Mouse (Mus musculus) granulocyte monocyte progenitor cell, adult 5-6 weeks (primary cell): ENCODE results near the gene Ephb3. TPM values are rescaled to one million over a fixed set of nuclear protein-coding genes. Genes with fewer than 3 reads are reported as not detected.

ENCODE experiments used
- ATAC-seq: replicated peaks from 2 replicates; pipeline ENCODE4 v1.8.0; 2016; ENCODE audit warnings: mild to moderate bottlenecking, moderate TSS enrichment, inconsistent platforms; ENCODE audit not compliant: poor library complexity, severe bottlenecking
- total RNA-seq, 2 experiments: library from RNA; stranded (forward) in 1 of 2; stranded (reverse) in 1 of 2; fragments of 200-712, 200-1000 nt in 1 of 2; fragments of >200 nt in 1 of 2; fragmentation: Nextera tagmentation in 1 of 2; gene quantifications; 2 replicates each; pipeline ENCODE4 v1.2.3; 2014 to 2017

Gene Ephb3
- total RNA-seq, 2 experiments from 2014 or later: not detected

DNA sequence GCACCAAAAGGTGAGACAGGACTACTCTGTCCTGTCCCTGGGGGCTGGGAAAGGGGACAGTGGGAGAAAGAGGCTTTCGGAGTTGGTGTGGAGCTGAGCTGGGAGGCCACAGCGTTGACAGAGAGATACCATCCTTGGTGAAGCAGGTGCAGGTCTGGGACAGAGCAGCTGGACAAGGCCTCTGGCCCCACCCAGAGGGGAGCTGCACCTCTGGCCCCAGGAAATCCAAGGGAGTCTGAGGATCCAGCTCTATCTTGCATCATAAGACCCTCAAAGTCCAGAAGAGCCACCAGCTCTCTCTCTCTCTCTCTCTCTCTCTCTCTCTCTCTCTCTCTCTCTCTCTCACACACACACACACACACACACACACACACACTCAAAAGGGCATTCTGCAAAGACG, 40.2 kb downstream of the Ephb3 start:
- ATAC-seq: no peak

GRCm38 (mm10) chr16:21245387-21245786, 40.8 kb downstream of the Ephb3 start:
- ATAC-seq: no peak

GRCm38 (mm10) chr16:21245931-21246390, 41.4 kb downstream of the Ephb3 start:
- peak; percentile 83 for ATAC-seq

- ATAC-seq: no peak
Observed at GRCm38 (mm10) chr16:21246391-21247036, 42.0 kb downstream of the Ephb3 start.

DNA sequence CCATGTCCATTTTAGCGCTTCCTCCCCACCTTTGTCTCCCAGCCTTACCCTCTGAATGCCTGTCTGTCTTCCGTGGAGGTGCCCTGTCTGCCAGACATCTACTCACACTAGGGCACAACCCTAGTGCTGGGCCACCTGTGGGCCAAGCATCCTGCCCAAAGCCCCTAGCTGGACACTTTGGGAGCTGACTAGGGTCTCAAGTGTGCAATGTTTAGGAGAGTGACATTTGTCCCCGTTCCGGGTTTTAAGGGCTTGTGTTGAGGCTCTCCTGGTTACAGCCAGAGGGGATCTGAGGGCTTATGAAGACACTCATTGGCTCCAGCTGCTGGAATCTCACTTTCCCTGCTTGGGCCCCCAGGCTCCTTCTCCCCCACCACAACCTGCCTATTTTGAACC, 42.5 kb downstream of the Ephb3 start:
- ATAC-seq: no peak

- ATAC-seq: no peak
Observed at GRCm38 (mm10) chr16:21247871-21248712, 43.5 kb downstream of the Ephb3 start.

- peak; percentile 26; the same call in 1 of the 2 replicates for ATAC-seq
Observed at GRCm38 (mm10) chr16:21248713-21249531, 44.4 kb downstream of the Ephb3 start.

DNA sequence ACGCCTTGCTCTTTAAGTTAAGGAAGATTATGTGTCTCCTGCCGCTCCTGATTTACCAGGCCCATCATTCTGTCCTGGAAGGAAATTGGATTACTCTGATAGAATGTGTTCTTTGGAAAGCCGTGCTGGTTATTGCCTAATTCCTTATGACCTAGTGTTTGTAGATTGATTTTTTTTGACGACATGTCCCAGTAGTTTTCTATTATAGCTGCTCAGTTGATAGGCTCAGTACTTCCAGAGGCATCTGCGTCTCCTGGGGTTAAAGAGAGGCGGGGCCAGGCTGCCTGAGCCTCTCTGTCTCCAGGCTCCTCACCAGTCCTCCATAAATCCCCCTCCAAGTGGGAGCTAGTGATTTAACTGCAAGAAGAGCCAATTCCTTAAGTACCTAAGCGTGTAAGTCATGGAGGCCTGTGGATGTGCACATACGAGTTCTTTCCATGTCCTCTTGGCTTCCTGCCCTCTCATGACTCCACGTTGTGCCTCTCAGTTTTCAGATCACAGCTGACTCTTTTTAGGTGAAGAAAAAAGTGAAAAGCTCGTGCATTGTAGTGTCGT, 47.9 kb downstream of the Ephb3 start:
- ATAC-seq: no peak

DNA sequence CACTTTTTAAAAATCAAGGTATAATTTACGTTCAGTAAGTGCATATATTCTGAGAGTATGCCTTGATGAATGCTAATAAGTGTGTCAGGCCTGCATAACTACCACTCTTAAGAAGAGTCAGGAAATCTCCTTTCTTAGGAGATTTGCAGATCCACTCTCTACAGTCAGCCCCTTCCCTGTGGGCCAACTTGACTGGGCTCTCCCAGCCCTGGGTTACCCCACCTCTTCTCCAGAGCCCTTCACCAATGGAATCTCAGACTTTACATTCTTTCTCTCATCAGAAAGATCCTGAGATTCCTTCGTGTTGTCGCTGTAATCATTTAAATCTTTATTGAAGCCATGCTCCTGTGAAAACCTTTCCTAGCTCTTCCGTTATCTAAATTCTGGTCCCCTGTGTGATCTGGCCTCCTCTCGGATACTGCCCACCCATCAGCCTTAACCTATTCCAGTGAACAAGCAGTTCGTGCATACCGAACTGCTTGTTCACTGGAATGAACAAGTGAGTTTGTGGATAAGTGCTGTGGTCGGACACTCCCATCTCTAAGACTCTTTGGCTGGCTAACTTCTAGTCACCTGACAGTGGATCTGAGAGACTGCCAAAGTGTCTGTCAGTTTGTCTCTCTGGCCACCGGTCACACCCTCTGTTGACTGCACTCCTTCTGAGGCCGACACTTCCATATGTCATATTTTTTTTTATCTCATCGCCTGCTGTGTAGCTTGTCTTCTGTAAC, 51.2 kb downstream of the Ephb3 start:
- no peak for ATAC-seq

- ATAC-seq: no peak
Observed at GRCm38 (mm10) chr16:21256514-21257305, 52.2 kb downstream of the Ephb3 start.

DNA sequence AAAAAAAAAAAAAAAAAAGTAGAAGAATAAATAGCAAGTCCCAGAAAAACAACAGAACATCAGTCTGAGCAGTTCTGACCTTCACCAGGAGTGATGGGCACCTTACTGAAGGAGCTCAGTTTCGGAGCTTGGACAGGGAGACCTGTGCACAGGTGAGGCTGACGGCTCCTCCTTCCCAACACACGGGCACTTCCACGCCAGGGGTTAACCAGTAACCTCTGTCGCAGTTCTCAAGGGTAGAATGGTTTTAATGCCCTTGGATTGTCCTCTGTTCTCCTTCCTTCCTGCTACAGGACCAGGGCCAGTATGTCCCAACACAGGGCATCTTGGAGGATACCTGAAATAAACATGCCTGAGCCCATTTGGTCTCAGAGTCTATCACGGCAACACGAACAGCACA, 60.9 kb downstream of the Ephb3 start:
- no peak for ATAC-seq

GRCm38 (mm10) chr16:21269775-21270174, 65.2 kb downstream of the Ephb3 start:
- no peak for ATAC-seq

DNA sequence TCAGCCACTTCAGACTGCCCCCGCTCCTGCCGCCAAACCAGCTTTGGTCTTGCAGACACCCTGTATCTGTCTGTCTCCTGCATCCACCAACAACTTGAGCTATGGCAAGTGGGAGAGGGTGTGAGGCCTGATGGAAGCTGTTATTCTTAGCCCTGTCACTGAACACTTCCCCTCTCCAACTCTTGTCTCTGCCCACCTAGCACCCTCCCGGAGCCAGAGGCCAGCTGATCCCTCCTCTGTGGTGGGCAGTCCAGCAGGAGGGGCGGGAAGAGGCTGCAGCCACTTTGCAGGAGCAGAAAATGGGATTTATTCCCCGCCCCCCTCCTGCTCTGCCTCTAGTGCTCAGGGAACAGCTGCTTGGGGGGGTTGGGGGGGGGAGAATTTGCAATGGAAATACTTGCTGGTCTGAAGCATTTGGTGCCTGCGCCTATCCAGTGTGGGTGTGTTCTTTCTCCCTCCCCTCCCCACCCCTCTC, 67.3 kb downstream of the Ephb3 start:
- ATAC-seq: no peak

GRCm38 (mm10) chr16:21272748-21273147, 68.2 kb downstream of the Ephb3 start:
- no peak for ATAC-seq

Other genes starting within 250 kb of the Ephb3 start
- not detected in 2 replicates for gene Teddm3, start 50.8 kb upstream of the Ephb3 start, total RNA-seq (2014; fragmentation: Nextera tagmentation)
- gene Teddm3, start 50.8 kb upstream of the Ephb3 start, total RNA-seq (2017): not detected in 2 replicates
- gene Vps8, start 218.4 kb downstream of the Ephb3 start, total RNA-seq (2014; fragmentation: Nextera tagmentation): 15.7 and 30.6 TPM in 2 replicates
- gene Vps8, start 218.4 kb downstream of the Ephb3 start, total RNA-seq (2017): 15.7 and 24.6 TPM in 2 replicates